Mouse (Mus musculus): ENCODE data around the gene Lsamp. TPM values are rescaled to one million over a fixed set of nuclear protein-coding genes. Genes with fewer than 3 reads are reported as not detected.

The Lsamp gene
- polyA plus RNA-seq, 1 experiment from 2014 or later = 8.4 TPM

- Histone ChIP-seq H3K27ac (replicated peaks) (no peak overlapping the region), H3K9me3 (replicated peaks) (no peaks in the 10 kb centered on the region), H3K36me3 (no peaks in the 10 kb centered on the region), H3K4me2 (replicated peaks) (no peak overlapping the region), H3K27me3 (no peaks in the 10 kb centered on the region), H3K4me3 (replicated peaks) (no peak overlapping the region), H3K4me1 (no peaks in the 10 kb centered on the region), H3K9ac (no peak overlapping the region)
- WGBS = 67% methylated on average over 7 of the region's 7 CpGs
- ATAC-seq (ENCODE audit: insufficient number of reproducible peaks, low FRiP score, low TSS enrichment, low read depth) = no peak
Observed at GRCm38 (mm10) chr16:40509146-40510030, 525.2 kb downstream of the Lsamp start.

GRCm38 (mm10) chr16:40536754-40537153 is 552.6 kb downstream of the Lsamp start:
- H3K27me3 ChIP-seq = no peaks in the 10 kb centered on the region
- WGBS = 25% methylated on average over 1 of the region's 1 CpGs
- no peak overlapping the region for H3K9ac ChIP-seq
- no peaks in the 10 kb centered on the region for H3K4me1 ChIP-seq
- no peak overlapping the region for H3K4me2 ChIP-seq (replicated peaks)
- H3K9me3 ChIP-seq (replicated peaks) = no peaks in the 10 kb centered on the region
- no peaks in the 10 kb centered on the region for H3K36me3 ChIP-seq
- ATAC-seq (ENCODE audit: insufficient number of reproducible peaks, low FRiP score, low TSS enrichment, low read depth) = no peak
- no peak overlapping the region for H3K27ac ChIP-seq (replicated peaks)
- H3K4me3 ChIP-seq (replicated peaks) = no peak overlapping the region

GRCm38 (mm10) chr16:40549663-40550062 is 565.5 kb downstream of the Lsamp start:
- no peak overlapping the region for H3K27ac ChIP-seq (replicated peaks)
- H3K27me3 ChIP-seq = no peaks in the 10 kb centered on the region
- no peak overlapping the region for H3K4me3 ChIP-seq (replicated peaks)
- WGBS = 80% methylated on average over 4 of the region's 4 CpGs
- H3K4me2 ChIP-seq (replicated peaks) = no peak overlapping the region
- no peaks in the 10 kb centered on the region for H3K36me3 ChIP-seq
- H3K4me1 ChIP-seq = no peaks in the 10 kb centered on the region
- no peak overlapping the region for H3K9ac ChIP-seq
- no peak for ATAC-seq (ENCODE audit: insufficient number of reproducible peaks, low FRiP score, low TSS enrichment, low read depth)
- no peaks in the 10 kb centered on the region for H3K9me3 ChIP-seq (replicated peaks)

- no peak overlapping the region for H3K9ac ChIP-seq
- no peak overlapping the region for H3K4me3 ChIP-seq (replicated peaks)
- H3K36me3 ChIP-seq = no peaks in the 10 kb centered on the region
- H3K4me1 ChIP-seq = no peaks in the 10 kb centered on the region
- no peak overlapping the region for H3K4me2 ChIP-seq (replicated peaks)
- H3K27ac ChIP-seq (replicated peaks) = no peak overlapping the region
- 65% methylated on average over 1 of the region's 1 CpGs for WGBS
- no peaks in the 10 kb centered on the region for H3K27me3 ChIP-seq
- H3K9me3 ChIP-seq (replicated peaks) = no peaks in the 10 kb centered on the region
- no peak for ATAC-seq (ENCODE audit: insufficient number of reproducible peaks, low FRiP score, low TSS enrichment, low read depth)
Observed at GRCm38 (mm10) chr16:40555608-40556007, 571.4 kb downstream of the Lsamp start.

- H3K27ac ChIP-seq (replicated peaks) = no peak overlapping the region
- no peak overlapping the region for H3K9ac ChIP-seq
- no peaks in the 10 kb centered on the region for H3K27me3 ChIP-seq
- WGBS = 75% methylated on average over 5 of the region's 5 CpGs
- H3K4me2 ChIP-seq (replicated peaks) = no peak overlapping the region
- ATAC-seq (ENCODE audit: insufficient number of reproducible peaks, low FRiP score, low TSS enrichment, low read depth) = no peak
- H3K36me3 ChIP-seq = no peaks in the 10 kb centered on the region
- no peaks in the 10 kb centered on the region for H3K4me1 ChIP-seq
- H3K9me3 ChIP-seq (replicated peaks) = no peaks in the 10 kb centered on the region
- H3K4me3 ChIP-seq (replicated peaks) = no peak overlapping the region
Observed at GRCm38 (mm10) chr16:40557680-40558249, 573.6 kb downstream of the Lsamp start.

GRCm38 (mm10) chr16:40567431-40567941 is 583.3 kb downstream of the Lsamp start:
- no peak overlapping the region for H3K27ac ChIP-seq (replicated peaks)
- ATAC-seq (ENCODE audit: insufficient number of reproducible peaks, low FRiP score, low TSS enrichment, low read depth) = no peak
- H3K4me2 ChIP-seq (replicated peaks) = no peak overlapping the region
- H3K4me3 ChIP-seq (replicated peaks) = no peak overlapping the region
- no peaks in the 10 kb centered on the region for H3K36me3 ChIP-seq
- no peaks in the 10 kb centered on the region for H3K4me1 ChIP-seq
- no peaks in the 10 kb centered on the region for H3K9me3 ChIP-seq (replicated peaks)
- no peaks in the 10 kb centered on the region for H3K27me3 ChIP-seq
- no peak overlapping the region for H3K9ac ChIP-seq
- WGBS = 42% methylated on average over 9 of the region's 9 CpGs

GRCm38 (mm10) chr16:40572085-40572745 is 588.1 kb downstream of the Lsamp start:
- no peak overlapping the region for H3K4me2 ChIP-seq (replicated peaks)
- H3K4me1 ChIP-seq = no peaks in the 10 kb centered on the region
- no peak for ATAC-seq (ENCODE audit: insufficient number of reproducible peaks, low FRiP score, low TSS enrichment, low read depth)
- 81% methylated on average over 12 of the region's 12 CpGs for WGBS
- H3K4me3 ChIP-seq (replicated peaks) = no peak overlapping the region
- no peak overlapping the region for H3K9ac ChIP-seq
- H3K9me3 ChIP-seq (replicated peaks) = no peaks in the 10 kb centered on the region
- no peak overlapping the region for H3K27ac ChIP-seq (replicated peaks)
- no peaks in the 10 kb centered on the region for H3K36me3 ChIP-seq
- H3K27me3 ChIP-seq = no peaks in the 10 kb centered on the region

GRCm38 (mm10) chr16:40582076-40582475 is 597.9 kb downstream of the Lsamp start:
- Histone ChIP-seq H3K36me3 (no peaks in the 10 kb centered on the region), H3K27me3 (no peaks in the 10 kb centered on the region), H3K27ac (replicated peaks) (no peak overlapping the region), H3K4me3 (replicated peaks) (no peak overlapping the region), H3K9me3 (replicated peaks) (no peaks in the 10 kb centered on the region), H3K9ac (no peak overlapping the region), H3K4me1 (no peaks in the 10 kb centered on the region), H3K4me2 (replicated peaks) (no peak overlapping the region)
- 60% methylated on average over 3 of the region's 3 CpGs for WGBS
- ATAC-seq (ENCODE audit: insufficient number of reproducible peaks, low FRiP score, low TSS enrichment, low read depth) = no peak

GRCm38 (mm10) chr16:40593161-40593560 is 609.0 kb downstream of the Lsamp start:
- Histone ChIP-seq H3K27me3 (no peaks in the 10 kb centered on the region), H3K4me2 (replicated peaks) (no peak overlapping the region), H3K9ac (no peak overlapping the region), H3K4me3 (replicated peaks) (no peak overlapping the region), H3K9me3 (replicated peaks) (no peaks in the 10 kb centered on the region), H3K27ac (replicated peaks) (no peak overlapping the region), H3K4me1 (no peaks in the 10 kb centered on the region), H3K36me3 (no peaks in the 10 kb centered on the region)
- WGBS = 71% methylated on average over 6 of the region's 6 CpGs
- ATAC-seq (ENCODE audit: insufficient number of reproducible peaks, low FRiP score, low TSS enrichment, low read depth) = no peak

- 36% methylated on average over 4 of the region's 4 CpGs for WGBS
- Histone ChIP-seq H3K4me2 (replicated peaks) (no peak overlapping the region), H3K4me3 (replicated peaks) (no peak overlapping the region), H3K9ac (no peak overlapping the region), H3K4me1 (peaks cover 5% of the 10 kb centered on the region; the same call in 1 of the 2 replicates), H3K27ac (replicated peaks) (no peak overlapping the region), H3K27me3 (no peaks in the 10 kb centered on the region), H3K36me3 (no peaks in the 10 kb centered on the region), H3K9me3 (replicated peaks) (no peaks in the 10 kb centered on the region)
- no peak for ATAC-seq (ENCODE audit: insufficient number of reproducible peaks, low FRiP score, low TSS enrichment, low read depth)
Observed at GRCm38 (mm10) chr16:40601431-40602387, 617.5 kb downstream of the Lsamp start.

Measured in embryonic facial prominence, embryonic 15.5 days (tissue).